Mouse (Mus musculus) midbrain, embryonic 15.5 days (tissue): ENCODE measurements around the gene Med21. TPM values are rescaled to one million over a fixed set of nuclear protein-coding genes. Genes with fewer than 3 reads are reported as not detected.
A peak's percentile ranks its signal among the peaks of the same experiment; 100 is the strongest.

Experiments used
- ATAC-seq: fragments of 200-750 bp; cut with Nextera tagmentation; replicated peaks from 2 replicates; pipeline ENCODE4 v1.8.0; 2017; ENCODE audit warnings: moderate TSS enrichment
- H3K27ac ChIP-seq: fragments of 300-500 bp; sonication (generic); 2 replicates; pipeline ENCODE4 v1.5.1; 2015; ENCODE audit warnings: mild to moderate bottlenecking, inconsistent platforms
- H3K27me3 ChIP-seq: fragments of 300-500 bp; sonication (generic); replicated peaks from 2 replicates; pipeline ENCODE4 v1.6.1; 2015; ENCODE audit warnings: inconsistent platforms
- H3K36me3 ChIP-seq: fragments of 300-500 bp; sonication (generic); replicated peaks from 2 replicates; pipeline ENCODE4 v1.6.1; 2015; ENCODE audit warnings: inconsistent platforms
- H3K4me1 ChIP-seq: fragments of 300-500 bp; sonication (generic); 2 replicates; pipeline ENCODE4 v1.6.1; 2015; ENCODE audit warnings: inconsistent platforms
- H3K4me2 ChIP-seq: fragments of 300-500 bp; sonication (generic); 2 replicates; pipeline ENCODE4 v1.6.1; 2015; ENCODE audit warnings: inconsistent platforms, mild to moderate bottlenecking, moderate library complexity
- H3K4me3 ChIP-seq: fragments of 300-500 bp; sonication (generic); 2 replicates; pipeline ENCODE4 v1.5.1; 2015; ENCODE audit warnings: mild to moderate bottlenecking, inconsistent platforms
- H3K9ac ChIP-seq: fragments of 300-500 bp; sonication (generic); 2 replicates; pipeline ENCODE4 v1.6.1; 2015; ENCODE audit warnings: mild to moderate bottlenecking, inconsistent platforms
- H3K9me3 ChIP-seq: fragments of 300-500 bp; sonication (generic); 2 replicates; pipeline ENCODE4 v1.6.1; 2016; ENCODE audit warnings: inconsistent platforms
- WGBS: fragments of 180-500 bp; shearing (Covaris S2); methylation state at CpG from one replicate; pipeline ENCODE4 v1.1.7; 2015; ENCODE audit warnings: mixed read lengths; 5-methylcytosine and 5-hydroxymethylcytosine counted together
- polyA plus RNA-seq: library from polyadenylated mRNA; unstranded; fragments of >200 nt; fragmentation: Nextera tagmentation; extraction: Ambion mirVana; gene quantifications from 2 replicates; pipeline ENCODE4 v1.2.1, GENCODE M21; 2015

Gene Med21
- 99.3 and 102 TPM in 2 replicates for polyA plus RNA-seq

DNA sequence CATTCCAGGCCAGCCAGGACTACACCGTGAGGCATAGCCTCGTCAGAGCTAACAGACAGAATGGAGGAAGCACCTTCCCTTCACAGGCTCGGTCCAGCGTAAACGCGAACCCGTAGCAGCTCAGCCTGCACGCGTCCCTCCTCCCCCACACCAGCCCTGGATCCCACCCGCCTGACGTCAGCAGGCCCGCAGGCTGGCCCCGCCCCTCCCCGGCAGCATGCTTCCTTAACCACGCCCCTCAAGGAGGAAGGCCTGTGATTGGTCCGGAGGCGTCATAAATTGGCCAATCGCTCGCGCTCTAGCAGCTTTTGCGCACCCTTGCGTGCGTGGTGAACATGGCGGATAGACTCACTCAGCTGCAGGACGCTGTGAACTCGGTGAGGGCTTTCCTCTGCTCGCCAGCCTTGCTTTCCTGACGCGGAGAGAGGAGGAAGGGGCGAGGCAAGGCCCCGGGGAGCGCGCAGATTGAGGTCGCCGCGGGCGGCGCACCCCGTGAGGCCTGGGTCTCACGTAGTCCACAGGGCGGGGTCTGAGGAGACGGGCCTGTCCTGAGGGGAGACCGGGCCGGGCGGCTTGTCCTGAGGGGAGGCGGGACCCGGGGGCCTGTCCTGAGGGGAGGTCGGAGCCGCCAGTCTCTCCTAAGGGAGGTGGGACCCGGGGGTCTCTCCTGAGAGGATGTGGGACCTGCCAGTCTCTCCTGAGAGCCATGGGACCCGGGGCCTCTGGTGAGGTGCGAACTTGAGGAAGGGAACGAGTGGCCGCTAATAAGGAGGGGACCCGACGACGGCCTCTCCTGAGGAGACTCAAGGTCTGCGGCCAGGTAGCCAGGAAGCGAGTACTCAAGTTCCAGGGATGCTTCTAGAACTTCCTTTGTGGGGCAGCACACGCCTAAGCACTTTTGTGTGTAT, at the start of gene Med21, which contains the start of gene Tm7sf3:
TSS of gene Med21 (plus strand) at position 272 of the 908 bp plus-strand sequence.
TSS of gene Tm7sf3 (minus strand) at position 549 of the 908 bp plus-strand sequence.
- under 1% methylated on average over 59 of the region's 60 CpGs for WGBS
- peaks cover 16% of the 10 kb centered on the region for H3K4me1 ChIP-seq

GRCm38 (mm10) chr6:146602601-146603000, 39.7 kb upstream of the Med21 start:
- H3K36me3 ChIP-seq = peaks cover 24% of the 10 kb centered on the region
- no peak overlapping the region for H3K9ac ChIP-seq
- no peak overlapping the region for H3K4me2 ChIP-seq
- no peak overlapping the region for H3K27ac ChIP-seq
- no peak overlapping the region for H3K4me3 ChIP-seq
- no peaks in the 10 kb centered on the region for H3K27me3 ChIP-seq
- ATAC-seq = no peak
- 87% methylated on average over 4 of the region's 4 CpGs for WGBS
- H3K4me1 ChIP-seq = no peaks in the 10 kb centered on the region
- H3K9me3 ChIP-seq = no peaks in the 10 kb centered on the region

More for the DNA sequence above, at the start of gene Med21, which contains the start of gene Tm7sf3:
- Histone ChIP-seq H3K27ac (peak within 1 kb of the TSS; percentile 84), H3K9me3 (no peaks in the 10 kb centered on the region), H3K9ac (peak within 1 kb of the TSS; percentile 74), H3K36me3 (no peaks in the 10 kb centered on the region), H3K4me2 (peak within 1 kb of the TSS; percentile 83), H3K27me3 (no peaks in the 10 kb centered on the region), H3K4me3 (peak within 1 kb of the TSS; percentile 93)
- peak; percentile 97 for ATAC-seq

DNA sequence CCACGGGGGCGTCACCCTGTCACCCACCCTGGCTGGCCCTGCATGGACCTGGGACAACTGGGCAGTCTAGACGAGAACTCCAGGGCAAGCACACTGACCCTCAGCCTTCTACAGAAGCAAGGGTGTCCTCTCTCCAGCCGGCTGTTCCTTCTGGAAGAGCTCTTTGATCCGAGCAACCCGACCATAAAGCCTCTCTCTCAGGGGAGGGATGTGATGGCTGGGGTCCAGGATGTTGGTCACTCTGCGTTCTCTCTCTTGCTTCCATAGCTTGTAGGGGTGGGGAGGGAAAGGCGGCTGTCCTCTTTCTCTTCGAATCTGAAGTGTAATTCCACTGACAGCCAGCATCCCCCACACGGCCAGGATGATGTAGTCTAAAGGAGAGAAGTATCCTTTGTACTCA, 38.7 kb upstream of the Med21 start:
- H3K9ac ChIP-seq = no peak overlapping the region
- no peaks in the 10 kb centered on the region for H3K27me3 ChIP-seq
- no peak overlapping the region for H3K4me3 ChIP-seq
- no peak overlapping the region for H3K4me2 ChIP-seq
- peaks cover 24% of the 10 kb centered on the region for H3K36me3 ChIP-seq
- no peaks in the 10 kb centered on the region for H3K9me3 ChIP-seq
- ATAC-seq = no peak
- no peaks in the 10 kb centered on the region for H3K4me1 ChIP-seq
- WGBS = 77% methylated on average over 10 of the region's 10 CpGs
- no peak overlapping the region for H3K27ac ChIP-seq

GRCm38 (mm10) chr6:146611385-146611784, 31.0 kb upstream of the Med21 start:
- ATAC-seq = no peak
- Histone ChIP-seq H3K27ac (no peak overlapping the region), H3K4me3 (no peak overlapping the region), H3K27me3 (no peaks in the 10 kb centered on the region), H3K9ac (no peak overlapping the region), H3K9me3 (no peaks in the 10 kb centered on the region), H3K36me3 (peaks cover 13% of the 10 kb centered on the region; the same call in 1 of the 2 replicates), H3K4me1 (no peaks in the 10 kb centered on the region), H3K4me2 (no peak overlapping the region)
- 93% methylated on average over 6 of the region's 6 CpGs for WGBS

DNA sequence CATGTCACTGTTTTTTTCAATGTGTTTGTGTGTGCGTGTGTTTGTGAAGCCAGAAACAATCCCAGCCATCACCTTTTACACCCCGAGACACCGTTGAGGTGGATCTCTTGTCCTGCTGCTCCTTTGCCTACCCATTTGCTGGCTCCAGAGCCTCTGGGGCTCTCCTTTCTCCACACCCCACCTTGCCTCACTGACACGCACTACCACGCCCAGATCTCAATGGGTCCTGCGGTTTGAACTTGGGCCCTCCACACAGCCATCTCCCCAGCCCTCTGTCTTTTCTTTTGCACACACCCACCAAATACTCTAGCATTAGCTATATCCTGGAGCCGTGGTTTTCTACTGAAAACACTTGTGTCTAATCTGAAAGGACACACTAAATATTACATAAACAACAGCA, 30.4 kb upstream of the Med21 start:
- H3K4me2 ChIP-seq = no peak overlapping the region
- no peak overlapping the region for H3K27ac ChIP-seq
- ATAC-seq = no peak
- peaks cover 16% of the 10 kb centered on the region; the same call in 1 of the 2 replicates for H3K36me3 ChIP-seq
- no peaks in the 10 kb centered on the region for H3K9me3 ChIP-seq
- no peaks in the 10 kb centered on the region for H3K4me1 ChIP-seq
- H3K27me3 ChIP-seq = no peaks in the 10 kb centered on the region
- H3K9ac ChIP-seq = no peak overlapping the region
- H3K4me3 ChIP-seq = no peak overlapping the region
- WGBS = 96% methylated on average over 7 of the region's 7 CpGs

DNA sequence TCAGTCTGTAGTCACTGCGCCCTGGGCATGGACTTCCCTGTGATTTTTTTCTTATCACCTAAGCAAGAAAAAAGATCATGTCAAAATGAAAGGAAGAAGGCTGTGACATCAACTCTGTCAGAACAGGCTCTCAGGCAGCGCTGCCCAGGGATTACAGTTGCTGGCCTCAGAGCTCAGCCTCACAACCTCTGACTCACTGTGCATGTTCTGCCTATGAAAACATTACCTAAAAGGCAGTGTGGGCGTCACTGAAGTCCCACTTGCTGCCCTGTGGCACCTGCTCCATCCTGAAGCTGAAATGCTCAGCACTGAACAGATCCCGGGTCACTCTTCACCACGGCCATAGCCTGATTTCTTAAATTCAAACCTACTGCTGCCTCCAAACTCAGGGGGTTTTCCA, 29.6 kb upstream of the Med21 start:
- WGBS = 90% methylated on average over 5 of the region's 5 CpGs
- Histone ChIP-seq H3K4me1 (no peaks in the 10 kb centered on the region), H3K27me3 (no peaks in the 10 kb centered on the region), H3K4me2 (no peak overlapping the region), H3K9ac (no peak overlapping the region), H3K27ac (no peak overlapping the region), H3K4me3 (no peak overlapping the region), H3K36me3 (peaks cover 16% of the 10 kb centered on the region; the same call in 1 of the 2 replicates), H3K9me3 (no peaks in the 10 kb centered on the region)
- no peak for ATAC-seq

DNA sequence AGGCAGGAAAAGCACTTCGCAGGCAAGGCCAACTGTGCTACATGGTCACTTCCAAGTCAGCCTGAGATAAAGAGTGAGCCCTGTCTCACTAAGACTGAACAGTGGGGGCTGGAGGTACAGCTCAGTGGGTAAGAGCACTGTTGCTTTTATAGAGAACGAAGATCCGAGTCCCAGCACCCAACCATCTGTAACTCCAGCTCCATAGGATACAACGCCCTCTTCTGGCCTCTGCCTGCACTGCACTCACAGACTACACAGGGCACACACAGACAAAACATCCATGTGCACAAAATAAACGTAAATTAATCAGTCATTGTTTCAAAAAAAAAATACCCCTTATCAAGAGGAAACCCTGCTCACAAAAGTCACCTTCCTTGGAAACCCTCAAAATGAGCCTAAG, 28.4 kb upstream of the Med21 start:
- H3K9me3 ChIP-seq = no peaks in the 10 kb centered on the region
- H3K9ac ChIP-seq = no peak overlapping the region
- peaks cover 26% of the 10 kb centered on the region for H3K36me3 ChIP-seq
- H3K4me2 ChIP-seq = no peak overlapping the region
- H3K4me3 ChIP-seq = no peak overlapping the region
- ATAC-seq = no peak
- H3K4me1 ChIP-seq = no peaks in the 10 kb centered on the region
- H3K27ac ChIP-seq = no peak overlapping the region
- WGBS = 92% methylated on average over 5 of the region's 5 CpGs
- H3K27me3 ChIP-seq = no peaks in the 10 kb centered on the region

- peaks cover 26% of the 10 kb centered on the region for H3K36me3 ChIP-seq
- 96% methylated on average over 5 of the region's 5 CpGs for WGBS
- no peak for ATAC-seq
These were observed 27.8 kb upstream of the Med21 start for GRCm38 (mm10) chr6:146614541-146614940.

DNA sequence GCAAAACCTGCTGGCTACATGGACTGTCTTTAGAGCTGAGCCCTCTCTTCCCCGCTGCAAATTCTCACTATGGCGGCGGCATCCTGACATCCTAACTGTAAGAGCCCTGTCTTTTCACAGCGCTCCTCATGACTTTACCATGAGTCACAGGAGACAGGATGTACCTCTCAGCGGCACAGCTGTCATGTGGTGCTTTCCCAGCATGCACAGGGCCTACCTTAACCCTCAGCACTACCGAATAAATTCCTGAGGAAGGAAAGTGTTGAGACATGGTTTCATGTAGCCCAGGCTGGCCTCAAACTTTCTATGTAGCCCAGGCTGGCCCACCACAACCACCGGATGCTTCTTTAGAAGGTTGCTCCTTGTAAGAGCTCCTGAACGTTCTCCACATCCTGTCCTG, 26.5 kb upstream of the Med21 start:
- WGBS = 93% methylated on average over 8 of the region's 8 CpGs
- no peak for ATAC-seq
- H3K4me1 ChIP-seq = no peaks in the 10 kb centered on the region

More at GRCm38 (mm10) chr6:146614541-146614940, 27.8 kb upstream of the Med21 start:
- no peak overlapping the region for H3K4me3 ChIP-seq
- no peak overlapping the region for H3K4me2 ChIP-seq
- H3K9ac ChIP-seq = no peak overlapping the region
- H3K27ac ChIP-seq = no peak overlapping the region
- no peaks in the 10 kb centered on the region for H3K9me3 ChIP-seq
- H3K27me3 ChIP-seq = no peaks in the 10 kb centered on the region
- no peaks in the 10 kb centered on the region for H3K4me1 ChIP-seq

GRCm38 (mm10) chr6:146616670-146617069, 25.7 kb upstream of the Med21 start:
- Histone ChIP-seq H3K27me3 (no peaks in the 10 kb centered on the region), H3K4me1 (no peaks in the 10 kb centered on the region), H3K36me3 (peaks cover 26% of the 10 kb centered on the region), H3K4me3 (no peak overlapping the region), H3K9me3 (no peaks in the 10 kb centered on the region), H3K27ac (no peak overlapping the region), H3K4me2 (no peak overlapping the region), H3K9ac (no peak overlapping the region)
- 93% methylated on average over 2 of the region's 2 CpGs for WGBS
- no peak for ATAC-seq

More for the DNA sequence above, 26.5 kb upstream of the Med21 start:
- Histone ChIP-seq H3K9me3 (no peaks in the 10 kb centered on the region), H3K4me3 (no peak overlapping the region), H3K9ac (no peak overlapping the region), H3K36me3 (peaks cover 26% of the 10 kb centered on the region), H3K27ac (no peak overlapping the region), H3K4me2 (no peak overlapping the region), H3K27me3 (no peaks in the 10 kb centered on the region)

DNA sequence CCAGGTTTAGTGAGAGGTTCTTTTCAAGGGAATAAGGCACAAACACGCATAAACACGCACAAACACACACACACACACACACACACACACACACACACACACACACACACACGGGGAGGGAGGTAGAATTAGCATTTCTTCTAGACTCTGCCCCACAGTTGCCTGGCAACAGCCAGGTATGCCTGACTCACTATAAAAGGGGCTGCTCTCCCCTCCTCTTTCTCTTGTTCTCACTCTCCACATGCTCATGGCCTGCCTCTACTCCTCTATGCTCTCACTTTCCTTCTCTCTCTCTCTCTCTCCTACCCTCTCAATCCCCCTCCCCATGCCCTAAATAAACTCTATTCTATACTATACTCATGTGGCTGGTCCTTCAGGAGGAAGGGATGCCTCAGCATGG, 14.2 kb upstream of the Med21 start:
- no peaks in the 10 kb centered on the region for H3K36me3 ChIP-seq
- ATAC-seq = peak; percentile 70
- H3K27me3 ChIP-seq = no peaks in the 10 kb centered on the region
- no peak overlapping the region for H3K4me2 ChIP-seq
- no peak overlapping the region for H3K4me3 ChIP-seq
- WGBS = 79% methylated on average over 2 of the region's 3 CpGs
- H3K27ac ChIP-seq = no peak overlapping the region
- H3K9me3 ChIP-seq = no peaks in the 10 kb centered on the region
- no peak overlapping the region for H3K9ac ChIP-seq
- peaks cover 7% of the 10 kb centered on the region for H3K4me1 ChIP-seq

- WGBS = 86% methylated on average over 9 of the region's 9 CpGs
- Histone ChIP-seq H3K27ac (no peak overlapping the region), H3K27me3 (no peaks in the 10 kb centered on the region), H3K4me3 (no peak overlapping the region), H3K4me1 (peaks cover 16% of the 10 kb centered on the region), H3K9ac (no peak overlapping the region), H3K36me3 (no peaks in the 10 kb centered on the region), H3K9me3 (no peaks in the 10 kb centered on the region), H3K4me2 (no peak overlapping the region)
- no peak for ATAC-seq
These were observed 12.3 kb upstream of the Med21 start for GRCm38 (mm10) chr6:146629781-146630756.
